Mouse (Mus musculus): ENCODE results near the gene Rgs14.

GRCm38 (mm10) chr13:55420018-55420932, 50.7 kb downstream of the Rgs14 start:
- TF ChIP-seq CTCF (conservative IDR thresholded peaks at IDR 0.05; ENCODE audit: low read length): no peak
- no peak for TF ChIP-seq POU5F1 (IDR thresholded peaks at IDR 0.05; ENCODE audit: borderline replicate concordance, low read length)
- TF ChIP-seq NANOG (IDR thresholded peaks at IDR 0.05; ENCODE audit: borderline replicate concordance, low read length): no peak
